Mouse (Mus musculus) liver, postnatal 0 days (tissue): ENCODE results near the gene Arcn1.

Experiments
- CTCF ChIP-seq: sonication (generic); IDR thresholded peaks from 2 replicates; pipeline ENCODE4 v1.5.1; 2016; ENCODE audit warnings: antibody characterized with exemption, low read depth
- EP300 ChIP-seq: IDR thresholded peaks from 2 replicates; pipeline ENCODE4 v1.6.1; 2016; ENCODE audit warnings: antibody characterized with exemption, low read depth, mild to moderate bottlenecking

DNA sequence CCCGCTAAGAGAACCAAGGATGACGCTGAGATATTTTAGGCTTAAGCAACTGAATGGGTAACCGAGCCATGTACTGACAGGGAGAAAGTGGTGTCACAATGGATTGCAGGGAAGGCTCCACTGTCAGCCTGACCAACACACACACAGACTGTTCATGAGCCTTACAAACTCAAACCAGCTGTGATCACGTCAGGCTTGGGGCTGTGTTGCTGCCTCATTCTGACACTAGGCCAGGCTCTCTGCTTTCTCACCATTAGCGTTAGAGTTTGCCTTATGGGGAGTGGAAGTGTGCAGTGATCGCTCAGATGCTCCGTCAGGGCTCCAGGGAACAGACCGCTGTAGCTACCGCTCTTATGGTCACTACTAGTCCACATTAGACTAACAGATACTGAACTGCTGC, 25.2 kb upstream of the Arcn1 start:
- no peak for TF ChIP-seq EP300
- TF ChIP-seq CTCF = no peak
